Mouse (Mus musculus) neural tube, embryonic 15.5 days (tissue): Measurements from ENCODE around the gene Dnajc2. TPM values are rescaled to one million over a fixed set of nuclear protein-coding genes. Genes with fewer than 3 reads are reported as not detected.
"Not testable (repeated sequence)": the region's sequence is repeated elsewhere in the genome, so short reads cannot be mapped to it uniquely, and the experiment has no call there.

Experiments used
- ATAC-seq: fragments of 200-750 bp; cut with Nextera tagmentation; 2 replicates; pipeline ENCODE4 v1.8.0; 2017; ENCODE audit warnings: mild to moderate bottlenecking, moderate TSS enrichment, moderate library complexity; ENCODE audit not compliant: low FRiP score
- H3K27ac ChIP-seq: fragments of 300-500 bp; sonication (generic); replicated peaks from 2 replicates; pipeline ENCODE4 v1.5.1; 2015; ENCODE audit warnings: mild to moderate bottlenecking, inconsistent platforms
- H3K27me3 ChIP-seq: fragments of 300-500 bp; sonication (generic); replicated peaks from 2 replicates; pipeline ENCODE4 v1.6.1; 2015; ENCODE audit warnings: inconsistent platforms
- H3K36me3 ChIP-seq: fragments of 300-500 bp; sonication (generic); 2 replicates; pipeline ENCODE4 v1.6.1; 2015; ENCODE audit warnings: inconsistent platforms
- H3K4me1 ChIP-seq: fragments of 300-500 bp; sonication (generic); 2 replicates; pipeline ENCODE4 v1.6.1; 2015; ENCODE audit warnings: inconsistent platforms
- H3K4me2 ChIP-seq: fragments of 300-500 bp; sonication (generic); 2 replicates; pipeline ENCODE4 v1.6.1; 2015; ENCODE audit warnings: inconsistent platforms, mild to moderate bottlenecking, moderate library complexity
- H3K4me3 ChIP-seq: fragments of 300-500 bp; sonication (generic); replicated peaks from 2 replicates; pipeline ENCODE4 v1.5.1; 2015; ENCODE audit warnings: mild to moderate bottlenecking, inconsistent platforms
- H3K9ac ChIP-seq: fragments of 300-500 bp; sonication (generic); replicated peaks from 2 replicates; pipeline ENCODE4 v1.6.1; 2015; ENCODE audit warnings: mild to moderate bottlenecking, inconsistent platforms
- H3K9me3 ChIP-seq: fragments of 300-500 bp; sonication (generic); replicated peaks from 2 replicates; pipeline ENCODE4 v1.6.1; 2016; ENCODE audit warnings: inconsistent platforms
- WGBS: fragments of 180-500 bp; shearing (Covaris S2); methylation state at CpG from one replicate; pipeline ENCODE4 v1.1.7; 2015; ENCODE audit warnings: mixed read lengths; 5-methylcytosine and 5-hydroxymethylcytosine counted together
- polyA plus RNA-seq: library from polyadenylated mRNA; unstranded; fragments of >200 nt; fragmentation: Nextera tagmentation; extraction: Ambion mirVana; gene quantifications from 2 replicates; pipeline ENCODE4 v1.2.1, GENCODE M21; 2015

Gene Dnajc2
- polyA plus RNA-seq, 1 experiment from 2014 or later: 69.9 TPM

GRCm38 (mm10) chr5:21718546-21718945 lies 66.5 kb downstream of the Dnajc2 start:
- H3K36me3 ChIP-seq: no peaks in the 10 kb centered on the region
- WGBS: 67% methylated on average over 5 of the region's 5 CpGs
- no peak overlapping the region for H3K4me3 ChIP-seq
- H3K27me3 ChIP-seq: no peaks in the 10 kb centered on the region
- H3K9me3 ChIP-seq: no peaks in the 10 kb centered on the region
- no peak overlapping the region for H3K9ac ChIP-seq
- ATAC-seq: no peak
- H3K4me1 ChIP-seq: no peaks in the 10 kb centered on the region
- no peak overlapping the region for H3K4me2 ChIP-seq
- no peak overlapping the region for H3K27ac ChIP-seq

DNA sequence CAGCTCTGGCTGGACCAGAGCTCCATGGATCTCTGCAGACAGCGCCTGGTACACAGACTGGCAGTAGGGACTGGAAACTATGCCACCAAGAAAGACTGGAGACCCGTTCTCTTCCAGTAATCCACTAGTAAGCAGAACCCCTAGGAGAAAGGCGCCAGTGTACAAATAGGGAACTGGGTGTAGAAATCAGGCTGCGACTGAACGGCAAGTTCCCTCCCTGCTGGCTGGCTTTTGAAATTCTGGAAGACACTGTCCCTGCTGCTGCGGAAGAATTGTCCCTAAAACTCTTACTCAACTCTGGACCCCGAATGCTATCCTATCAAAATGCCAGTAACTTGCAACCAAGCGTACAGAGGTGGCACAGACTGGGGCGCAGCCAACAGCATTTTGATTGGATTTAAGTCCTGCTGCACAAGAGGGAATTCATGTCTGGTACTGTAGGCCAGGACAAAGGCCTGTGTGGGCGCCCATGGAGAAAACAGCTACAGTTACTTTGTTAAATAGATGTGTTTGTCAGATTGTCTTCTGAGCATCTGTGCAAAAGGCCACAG lies 67.8 kb downstream of the Dnajc2 start:
- Histone ChIP-seq H3K9me3 (no peaks in the 10 kb centered on the region), H3K27me3 (no peaks in the 10 kb centered on the region), H3K36me3 (no peaks in the 10 kb centered on the region), H3K9ac (no peak overlapping the region), H3K27ac (no peak overlapping the region), H3K4me2 (no peak overlapping the region), H3K4me3 (no peak overlapping the region), H3K4me1 (peaks cover 2% of the 10 kb centered on the region; the same call in 1 of the 2 replicates)
- no peak for ATAC-seq
- WGBS: 81% methylated on average over 10 of the region's 10 CpGs

- Histone ChIP-seq H3K27me3 (no peaks in the 10 kb centered on the region), H3K4me2 (no peak overlapping the region), H3K27ac (no peak overlapping the region), H3K4me1 (peaks cover 3% of the 10 kb centered on the region; the same call in 1 of the 2 replicates), H3K9ac (no peak overlapping the region), H3K36me3 (no peaks in the 10 kb centered on the region), H3K4me3 (no peak overlapping the region), H3K9me3 (no peaks in the 10 kb centered on the region)
- ATAC-seq: no peak
- WGBS: 93% methylated on average over 4 of the region's 4 CpGs
These were observed 70.6 kb downstream of the Dnajc2 start for GRCm38 (mm10) chr5:21714447-21714846.

DNA sequence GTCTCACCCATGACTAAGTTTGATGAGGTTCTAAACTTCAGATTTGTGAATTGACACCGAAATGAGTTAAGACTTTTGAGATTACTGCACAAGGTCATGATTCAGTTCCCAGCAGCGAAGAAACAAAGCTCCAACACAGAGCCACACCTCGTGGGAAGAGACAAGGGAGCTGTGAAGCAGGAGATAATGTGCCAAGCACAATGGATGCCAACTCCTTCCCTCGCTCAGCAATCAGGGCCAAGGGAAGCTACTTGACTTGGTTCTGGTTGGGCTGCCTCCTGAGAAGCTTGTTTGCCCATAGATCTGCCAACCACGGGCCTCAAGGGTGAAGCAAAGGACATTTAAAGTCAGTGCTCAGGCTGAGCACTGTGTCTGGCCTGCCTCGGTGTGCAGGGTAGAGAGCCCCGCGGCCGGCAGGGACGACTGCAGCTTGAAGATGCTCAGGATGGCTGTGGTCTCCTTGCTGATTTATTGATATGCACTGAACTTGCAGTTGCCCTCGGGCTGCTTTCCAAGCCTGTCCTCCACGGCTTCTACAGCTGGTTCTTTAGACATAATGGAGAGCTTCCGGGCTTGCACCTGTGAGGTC lies 72.8 kb downstream of the Dnajc2 start:
- H3K4me2 ChIP-seq: no peak overlapping the region
- no peaks in the 10 kb centered on the region for H3K9me3 ChIP-seq
- H3K36me3 ChIP-seq: no peaks in the 10 kb centered on the region
- no peak overlapping the region for H3K4me3 ChIP-seq
- 43% methylated on average over 13 of the region's 13 CpGs for WGBS
- peaks cover 3% of the 10 kb centered on the region; the same call in 1 of the 2 replicates for H3K4me1 ChIP-seq
- no peaks in the 10 kb centered on the region for H3K27me3 ChIP-seq
- no peak overlapping the region for H3K27ac ChIP-seq
- no peak for ATAC-seq
- no peak overlapping the region for H3K9ac ChIP-seq

GRCm38 (mm10) chr5:21708011-21708410 lies 77.0 kb downstream of the Dnajc2 start:
- H3K9ac ChIP-seq, ATAC-seq, H3K4me1 ChIP-seq, H3K4me3 ChIP-seq, H3K27me3 ChIP-seq, H3K4me2 ChIP-seq, H3K36me3 ChIP-seq, H3K9me3 ChIP-seq, H3K27ac ChIP-seq: not testable (repeated sequence)
- WGBS: 92% methylated on average over 8 of the region's 8 CpGs

Other genes starting within 250 kb of the Dnajc2 start
- gene Lrrc17, start 241.7 kb downstream of the Dnajc2 start, polyA plus RNA-seq: 8.1 and 18.6 TPM in 2 replicates
- 0.08 and 0.13 TPM in 2 replicates for gene Fbxl13, start 139.6 kb downstream of the Dnajc2 start, polyA plus RNA-seq
- gene Armc10, start 139.4 kb downstream of the Dnajc2 start, polyA plus RNA-seq: 41.3 and 44.2 TPM in 2 replicates
- gene Napepld, start 83.9 kb downstream of the Dnajc2 start, polyA plus RNA-seq: 2.1 and 3.3 TPM in 2 replicates
- 68.2 and 74.6 TPM in 2 replicates for gene Pmpcb, start 48.1 kb downstream of the Dnajc2 start, polyA plus RNA-seq
- 186 and 189 TPM in 2 replicates for gene Psmc2, start within 50 bp of the Dnajc2 start, polyA plus RNA-seq
- gene Slc26a5, start 80.4 kb upstream of the Dnajc2 start, polyA plus RNA-seq: 0.27 and 0.45 TPM in 2 replicates